Mouse (Mus musculus): ENCODE data around the gene Pigt. TPM values are rescaled to one million over a fixed set of nuclear protein-coding genes. Genes with fewer than 3 reads are reported as not detected.
A peak's percentile ranks its signal among the peaks of the same experiment; 100 is the strongest.

The Pigt gene
- 118 and 127 TPM in 2 replicates for polyA plus RNA-seq (2012; rRNA removed)

GRCm38 (mm10) chr2:164496847-164497690, at the start of gene Pigt:
Gene Pigt, plus strand, starts transcription at chr2:164497520.
- 4% methylated on average over 43 of the region's 43 CpGs for WGBS
- peak; percentile 59 for DNase-seq (ENCODE audit: low read depth, low spot score)

GRCm38 (mm10) chr2:164448140-164448539, 49.2 kb upstream of the Pigt start:
- 81% methylated on average over 1 of the region's 1 CpGs for WGBS
- DNase-seq (ENCODE audit: low read depth, low spot score), result no peak

- no peak for DNase-seq (ENCODE audit: low read depth, low spot score)
- WGBS, result 28% methylated on average over 5 of the region's 5 CpGs
Measured at GRCm38 (mm10) chr2:164448921-164449320, 48.4 kb upstream of the Pigt start.

GRCm38 (mm10) chr2:164449341-164450042, 47.8 kb upstream of the Pigt start:
- 37% methylated on average over 14 of the region's 14 CpGs for WGBS

GRCm38 (mm10) chr2:164452000-164452676, 45.2 kb upstream of the Pigt start:
- 24% methylated on average over 13 of the region's 13 CpGs for WGBS
- no peak for DNase-seq (ENCODE audit: low read depth, low spot score)

More at GRCm38 (mm10) chr2:164449341-164450042, 47.8 kb upstream of the Pigt start:
- DNase-seq (ENCODE audit: low read depth, low spot score), result no peak

GRCm38 (mm10) chr2:164453047-164453757, 44.1 kb upstream of the Pigt start:
- 79% methylated on average over 14 of the region's 14 CpGs for WGBS
- DNase-seq (ENCODE audit: low read depth, low spot score), result no peak

GRCm38 (mm10) chr2:164453887-164454500, 43.3 kb upstream of the Pigt start:
- WGBS, result 74% methylated on average over 7 of the region's 7 CpGs
- DNase-seq (ENCODE audit: low read depth, low spot score), result no peak

- DNase-seq (ENCODE audit: low read depth, low spot score), result no peak
- WGBS, result 14% methylated on average over 10 of the region's 10 CpGs
Measured at GRCm38 (mm10) chr2:164454846-164455245, 42.5 kb upstream of the Pigt start.

GRCm38 (mm10) chr2:164455421-164456190, 41.7 kb upstream of the Pigt start:
- WGBS, result 48% methylated on average over 6 of the region's 6 CpGs
- no peak for DNase-seq (ENCODE audit: low read depth, low spot score)

GRCm38 (mm10) chr2:164456413-164456812, 40.9 kb upstream of the Pigt start:
- WGBS, result 38% methylated on average over 1 of the region's 1 CpGs
- no peak for DNase-seq (ENCODE audit: low read depth, low spot score)

- WGBS, result 5% methylated on average over 7 of the region's 7 CpGs
Measured at GRCm38 (mm10) chr2:164456864-164457300, 40.4 kb upstream of the Pigt start, which contains the start of gene Sys1. Gene Sys1, plus strand, starts transcription at chr2:164456964.

GRCm38 (mm10) chr2:164457942-164458341, 39.4 kb upstream of the Pigt start:
- WGBS, result 25% methylated on average over 7 of the region's 7 CpGs
- no peak for DNase-seq (ENCODE audit: low read depth, low spot score)

More at GRCm38 (mm10) chr2:164456864-164457300, 40.4 kb upstream of the Pigt start, which contains the start of gene Sys1:
- DNase-seq (ENCODE audit: low read depth, low spot score), result no peak

GRCm38 (mm10) chr2:164458535-164458934, 38.8 kb upstream of the Pigt start:
- no peak for DNase-seq (ENCODE audit: low read depth, low spot score)
- 20% methylated on average over 8 of the region's 8 CpGs for WGBS

GRCm38 (mm10) chr2:164460745-164461551, 36.4 kb upstream of the Pigt start, which contains the start of gene Gm20458:
Gene Gm20458, plus strand, starts transcription at chr2:164460967.
- DNase-seq (ENCODE audit: low read depth, low spot score), result no peak

GRCm38 (mm10) chr2:164465161-164465560, 32.2 kb upstream of the Pigt start:
- DNase-seq (ENCODE audit: low read depth, low spot score), result no peak

More at GRCm38 (mm10) chr2:164460745-164461551, 36.4 kb upstream of the Pigt start, which contains the start of gene Gm20458:
- under 1% methylated on average over 78 of the region's 79 CpGs for WGBS

- DNase-seq (ENCODE audit: low read depth, low spot score), result no peak
- 72% methylated on average over 5 of the region's 5 CpGs for WGBS
Measured at GRCm38 (mm10) chr2:164466787-164467186, 30.5 kb upstream of the Pigt start.

GRCm38 (mm10) chr2:164470254-164470653, 27.1 kb upstream of the Pigt start:
- WGBS, result 28% methylated on average over 10 of the region's 10 CpGs
- no peak for DNase-seq (ENCODE audit: low read depth, low spot score)

All from large intestine, adult 2 months (tissue).